Mouse (Mus musculus): ENCODE results near the gene Gpr63. TPM values are rescaled to one million over a fixed set of nuclear protein-coding genes. Genes with fewer than 3 reads are reported as not detected.
"Not testable (repeated sequence)": the region's sequence is repeated elsewhere in the genome, so short reads cannot be mapped to it uniquely, and the experiment has no call there.

Gpr63 gene
- polyA plus RNA-seq, 1 experiment from 2014 or later = 0.54 TPM

DNA sequence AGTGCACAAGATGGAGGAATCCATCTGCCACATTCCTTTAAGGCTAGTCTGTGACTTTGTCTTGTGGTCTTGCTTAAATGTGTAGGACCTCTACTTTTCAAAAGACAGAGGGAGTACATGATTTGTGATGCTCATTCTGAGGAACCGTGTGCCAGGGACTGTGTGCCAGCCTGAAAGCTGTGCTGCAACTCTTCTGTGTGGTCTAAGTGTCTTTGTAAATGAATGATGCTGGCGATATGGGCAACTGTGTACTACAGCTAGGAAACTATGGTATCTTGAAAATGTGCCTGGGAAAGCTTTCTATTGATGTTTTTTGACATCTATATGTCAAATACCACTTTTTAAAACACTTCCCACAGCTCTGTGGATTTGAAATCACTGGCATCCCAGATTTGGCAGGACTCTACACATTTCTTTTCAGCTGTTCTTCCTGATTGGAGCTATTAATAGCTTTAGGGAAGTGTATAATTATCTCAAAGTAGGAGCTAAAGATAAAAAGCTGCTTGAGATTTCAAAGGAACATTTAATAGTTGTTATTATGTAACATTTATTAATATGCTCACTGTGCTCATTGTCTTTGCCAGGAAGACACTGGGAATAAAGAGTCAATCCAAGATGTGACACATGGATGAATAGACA is 48.9 kb downstream of the Gpr63 start:
- H3K4me2 ChIP-seq (ENCODE audit: low read length) = no peak overlapping the region
- no peak overlapping the region for H3K27ac ChIP-seq (replicated peaks in 1 of 2; ENCODE audit: control insufficient read depth in 1 of 2, insufficient read depth in 1 of 2, low read depth in 2 of 2, low read length in 2 of 2)

GRCm38 (mm10) chr4:25028252-25028651 is 62.0 kb downstream of the Gpr63 start:
- H3K27ac ChIP-seq (replicated peaks in 1 of 2; ENCODE audit: control insufficient read depth in 1 of 2, insufficient read depth in 1 of 2, low read depth in 2 of 2, low read length in 2 of 2) = no peak overlapping the region
- no peaks in the 10 kb centered on the region for H3K9me3 ChIP-seq (ENCODE audit: control insufficient read depth, low read length)
- H3K4me3 ChIP-seq (ENCODE audit: control insufficient read depth in 1 of 2, insufficient read depth in 1 of 2, low read depth in 1 of 2, low read length in 2 of 2) = no peak overlapping the region
- H3K27me3 ChIP-seq (ENCODE audit: control insufficient read depth, insufficient read depth, low read length) = no peaks in the 10 kb centered on the region
- ATAC-seq (ENCODE audit: insufficient number of reproducible peaks, insufficient read depth, low FRiP score, low read depth) = no peak
- WGBS = 85% methylated on average over 2 of the region's 2 CpGs
- no peak overlapping the region for H3K4me2 ChIP-seq (ENCODE audit: low read length)
- H3K4me1 ChIP-seq (ENCODE audit: control insufficient read depth in 2 of 2, insufficient read depth in 2 of 2, low read length in 2 of 2) = no peaks in the 10 kb centered on the region
- no peaks in the 10 kb centered on the region for H3K36me3 ChIP-seq (ENCODE audit: control insufficient read depth, insufficient read depth, low read length)
- H3K9ac ChIP-seq (ENCODE audit: low read length) = no peak overlapping the region

More for the DNA sequence above, 48.9 kb downstream of the Gpr63 start:
- Histone ChIP-seq H3K9ac (ENCODE audit: low read length) (no peak overlapping the region), H3K9me3 (ENCODE audit: control insufficient read depth, low read length) (no peaks in the 10 kb centered on the region), H3K4me1 (ENCODE audit: control insufficient read depth in 2 of 2, insufficient read depth in 2 of 2, low read length in 2 of 2) (peaks cover 2 to 9% of the 10 kb centered on the region in 2 experiments; a peak in 3 of 4 replicates), H3K27me3 (ENCODE audit: control insufficient read depth, insufficient read depth, low read length) (no peaks in the 10 kb centered on the region), H3K36me3 (ENCODE audit: control insufficient read depth, insufficient read depth, low read length) (no peaks in the 10 kb centered on the region), H3K4me3 (ENCODE audit: control insufficient read depth in 1 of 2, insufficient read depth in 1 of 2, low read depth in 1 of 2, low read length in 2 of 2) (no peak overlapping the region)
- no peak for ATAC-seq (ENCODE audit: insufficient number of reproducible peaks, insufficient read depth, low FRiP score, low read depth)
- WGBS = 66% methylated on average over 2 of the region's 2 CpGs

DNA sequence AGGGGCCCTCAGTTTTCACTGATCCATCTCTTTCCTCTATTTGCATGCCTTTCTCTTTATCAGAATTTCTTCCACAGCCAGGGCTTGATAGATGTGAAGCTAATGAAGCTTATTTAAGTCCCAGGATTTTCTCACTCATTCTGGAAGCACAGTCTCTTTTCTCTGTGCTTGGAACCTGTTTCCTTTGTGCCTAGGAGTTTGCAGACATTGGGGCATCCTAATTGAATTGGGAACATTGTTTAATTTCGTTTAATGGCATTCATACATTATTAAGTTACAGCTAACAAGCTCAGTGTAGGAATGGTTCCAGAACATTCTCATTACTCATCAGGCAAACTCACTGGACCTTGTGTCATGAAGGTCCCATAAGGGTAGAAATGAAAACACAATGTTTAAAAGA is 62.5 kb downstream of the Gpr63 start:
- Histone ChIP-seq H3K9ac (ENCODE audit: low read length) (no peak overlapping the region), H3K27ac (replicated peaks in 1 of 2; ENCODE audit: control insufficient read depth in 1 of 2, insufficient read depth in 1 of 2, low read depth in 2 of 2, low read length in 2 of 2) (no peak overlapping the region), H3K4me1 (ENCODE audit: control insufficient read depth in 2 of 2, insufficient read depth in 2 of 2, low read length in 2 of 2) (no peaks in the 10 kb centered on the region), H3K9me3 (ENCODE audit: control insufficient read depth, low read length) (no peaks in the 10 kb centered on the region), H3K27me3 (ENCODE audit: control insufficient read depth, insufficient read depth, low read length) (no peaks in the 10 kb centered on the region), H3K4me3 (ENCODE audit: control insufficient read depth in 1 of 2, insufficient read depth in 1 of 2, low read depth in 1 of 2, low read length in 2 of 2) (no peak overlapping the region), H3K4me2 (ENCODE audit: low read length) (no peak overlapping the region), H3K36me3 (ENCODE audit: control insufficient read depth, insufficient read depth, low read length) (no peaks in the 10 kb centered on the region)
- 55% methylated on average over 1 of the region's 1 CpGs for WGBS
- no peak for ATAC-seq (ENCODE audit: insufficient number of reproducible peaks, insufficient read depth, low FRiP score, low read depth)

- H3K9ac ChIP-seq (ENCODE audit: low read length) = no peak overlapping the region
- no peaks in the 10 kb centered on the region for H3K27me3 ChIP-seq (ENCODE audit: control insufficient read depth, insufficient read depth, low read length)
- no peak overlapping the region for H3K4me2 ChIP-seq (ENCODE audit: low read length)
- no peak for ATAC-seq (ENCODE audit: insufficient number of reproducible peaks, insufficient read depth, low FRiP score, low read depth)
- no peak overlapping the region for H3K27ac ChIP-seq (replicated peaks in 1 of 2; ENCODE audit: control insufficient read depth in 1 of 2, insufficient read depth in 1 of 2, low read depth in 2 of 2, low read length in 2 of 2)
- H3K4me3 ChIP-seq (ENCODE audit: control insufficient read depth in 1 of 2, insufficient read depth in 1 of 2, low read depth in 1 of 2, low read length in 2 of 2) = no peak overlapping the region
- WGBS = 62% methylated on average over 4 of the region's 4 CpGs
- no peaks in the 10 kb centered on the region for H3K4me1 ChIP-seq (ENCODE audit: control insufficient read depth in 2 of 2, insufficient read depth in 2 of 2, low read length in 2 of 2)
- H3K36me3 ChIP-seq (ENCODE audit: control insufficient read depth, insufficient read depth, low read length) = no peaks in the 10 kb centered on the region
- H3K9me3 ChIP-seq (ENCODE audit: control insufficient read depth, low read length) = no peaks in the 10 kb centered on the region
Observed at GRCm38 (mm10) chr4:25029875-25030274, 63.7 kb downstream of the Gpr63 start.

GRCm38 (mm10) chr4:25035158-25035791 is 69.1 kb downstream of the Gpr63 start:
- no peak for ATAC-seq (ENCODE audit: insufficient number of reproducible peaks, insufficient read depth, low FRiP score, low read depth)
- Histone ChIP-seq H3K27ac (replicated peaks in 1 of 2; ENCODE audit: control insufficient read depth in 1 of 2, insufficient read depth in 1 of 2, low read depth in 2 of 2, low read length in 2 of 2) (no peak overlapping the region), H3K9me3 (ENCODE audit: control insufficient read depth, low read length) (no peaks in the 10 kb centered on the region), H3K4me1 (ENCODE audit: control insufficient read depth in 2 of 2, insufficient read depth in 2 of 2, low read length in 2 of 2) (no peaks in the 10 kb centered on the region), H3K36me3 (ENCODE audit: control insufficient read depth, insufficient read depth, low read length) (no peaks in the 10 kb centered on the region), H3K4me3 (ENCODE audit: control insufficient read depth in 1 of 2, insufficient read depth in 1 of 2, low read depth in 1 of 2, low read length in 2 of 2) (no peak overlapping the region), H3K27me3 (ENCODE audit: control insufficient read depth, insufficient read depth, low read length) (no peaks in the 10 kb centered on the region), H3K4me2 (ENCODE audit: low read length) (no peak overlapping the region), H3K9ac (ENCODE audit: low read length) (no peak overlapping the region)
- 20% methylated on average over 6 of the region's 6 CpGs for WGBS

- WGBS = 58% methylated on average over 2 of the region's 2 CpGs
- Histone ChIP-seq H3K4me2 (ENCODE audit: low read length) (no peak overlapping the region), H3K9me3 (ENCODE audit: control insufficient read depth, low read length) (no peaks in the 10 kb centered on the region), H3K27ac (replicated peaks in 1 of 2; ENCODE audit: control insufficient read depth in 1 of 2, insufficient read depth in 1 of 2, low read depth in 2 of 2, low read length in 2 of 2) (no peak overlapping the region), H3K36me3 (ENCODE audit: control insufficient read depth, insufficient read depth, low read length) (no peaks in the 10 kb centered on the region), H3K27me3 (ENCODE audit: control insufficient read depth, insufficient read depth, low read length) (no peaks in the 10 kb centered on the region), H3K4me3 (ENCODE audit: control insufficient read depth in 1 of 2, insufficient read depth in 1 of 2, low read depth in 1 of 2, low read length in 2 of 2) (no peak overlapping the region), H3K4me1 (ENCODE audit: control insufficient read depth in 2 of 2, insufficient read depth in 2 of 2, low read length in 2 of 2) (no peaks in the 10 kb centered on the region), H3K9ac (ENCODE audit: low read length) (no peak overlapping the region)
- ATAC-seq (ENCODE audit: insufficient number of reproducible peaks, insufficient read depth, low FRiP score, low read depth) = no peak
Observed at GRCm38 (mm10) chr4:25035806-25036205, 69.6 kb downstream of the Gpr63 start.

DNA sequence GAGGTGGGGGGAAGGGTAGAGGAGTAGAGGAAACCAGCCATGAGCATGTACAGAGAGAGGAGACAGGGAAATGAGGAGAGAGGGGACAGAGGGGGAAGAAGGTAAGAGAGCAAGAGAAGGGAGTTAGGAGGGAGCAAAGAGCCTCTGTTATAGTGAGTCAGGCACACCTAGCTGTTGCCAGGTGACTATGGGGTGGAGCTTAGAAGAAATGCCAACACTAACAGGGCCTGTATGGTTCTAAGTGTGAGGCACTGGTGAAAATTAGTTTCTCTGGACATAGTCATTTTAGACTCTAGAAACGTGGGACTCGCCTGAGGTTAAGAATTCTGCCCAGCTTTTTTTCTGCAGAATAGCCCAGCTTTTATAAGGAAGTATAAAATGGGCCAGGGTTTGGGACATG is 71.1 kb downstream of the Gpr63 start:
- Histone ChIP-seq H3K4me1 (ENCODE audit: control insufficient read depth in 2 of 2, insufficient read depth in 2 of 2, low read length in 2 of 2) (no peaks in the 10 kb centered on the region), H3K4me2 (ENCODE audit: low read length) (no peak overlapping the region), H3K36me3 (ENCODE audit: control insufficient read depth, insufficient read depth, low read length) (no peaks in the 10 kb centered on the region), H3K9me3 (ENCODE audit: control insufficient read depth, low read length) (peaks cover under 1% of the 10 kb centered on the region), H3K27ac (replicated peaks in 1 of 2; ENCODE audit: control insufficient read depth in 1 of 2, insufficient read depth in 1 of 2, low read depth in 2 of 2, low read length in 2 of 2) (no peak overlapping the region), H3K4me3 (ENCODE audit: control insufficient read depth in 1 of 2, insufficient read depth in 1 of 2, low read depth in 1 of 2, low read length in 2 of 2) (no peak overlapping the region), H3K9ac (ENCODE audit: low read length) (no peak overlapping the region), H3K27me3 (ENCODE audit: control insufficient read depth, insufficient read depth, low read length) (no peaks in the 10 kb centered on the region)
- 72% methylated on average over 2 of the region's 2 CpGs for WGBS
- ATAC-seq (ENCODE audit: insufficient number of reproducible peaks, insufficient read depth, low FRiP score, low read depth) = no peak

- H3K27me3 ChIP-seq (ENCODE audit: control insufficient read depth, insufficient read depth, low read length); H3K27ac ChIP-seq (replicated peaks in 1 of 2; ENCODE audit: control insufficient read depth in 1 of 2, insufficient read depth in 1 of 2, low read depth in 2 of 2, low read length in 2 of 2); H3K9ac ChIP-seq (ENCODE audit: low read length); H3K36me3 ChIP-seq (ENCODE audit: control insufficient read depth, insufficient read depth, low read length); H3K4me3 ChIP-seq (ENCODE audit: control insufficient read depth in 1 of 2, insufficient read depth in 1 of 2, low read depth in 1 of 2, low read length in 2 of 2); H3K4me1 ChIP-seq (ENCODE audit: control insufficient read depth in 2 of 2, insufficient read depth in 2 of 2, low read length in 2 of 2); ATAC-seq (ENCODE audit: insufficient number of reproducible peaks, insufficient read depth, low FRiP score, low read depth); H3K9me3 ChIP-seq (ENCODE audit: control insufficient read depth, low read length); H3K4me2 ChIP-seq (ENCODE audit: low read length): not testable (repeated sequence)
- 67% methylated on average over 1 of the region's 1 CpGs for WGBS
Observed at GRCm38 (mm10) chr4:25055541-25055940, 89.3 kb downstream of the Gpr63 start.

All from heart, embryonic 14.5 days (tissue).